Mouse (Mus musculus) erythroblast, adult 5-6 weeks (primary cell): ENCODE measurements around the gene Pparg. TPM values are rescaled to one million over a fixed set of nuclear protein-coding genes. Genes with fewer than 3 reads are reported as not detected.

ENCODE experiments used
- ATAC-seq: replicated peaks from 2 replicates; pipeline ENCODE4 v1.8.0; 2016; ENCODE audit warnings: moderate number of reproducible peaks, mild to moderate bottlenecking, moderate TSS enrichment, inconsistent platforms; ENCODE audit not compliant: poor library complexity, low FRiP score, severe bottlenecking
- total RNA-seq, 2 experiments: library from RNA; stranded (forward) in 1 of 2; stranded (reverse) in 1 of 2; fragments of 150-400 nt in 1 of 2; fragments of 200-764, 138-1000 nt in 1 of 2; gene quantifications; 2 replicates each; pipeline versions ENCODE4 v1.2.3 to v1.2.4; 2015 to 2017; ENCODE audit warnings: low replicate concordance in 2 of 2

Pparg gene
- total RNA-seq, 2 experiments from 2014 or later, result 2.9 to 3.5 TPM

- ATAC-seq, result peak; percentile 67; the same call in 1 of the 2 replicates
Measured at GRCm38 (mm10) chr6:115538645-115539429, 178.1 kb downstream of the Pparg start.

Other genes with a start within 250 kb of the Pparg start
- gene Syn2, start 226.0 kb upstream of the Pparg start, total RNA-seq (2015; ENCODE audit: low replicate concordance), result not detected in 2 replicates
- gene Syn2, start 226.0 kb upstream of the Pparg start, total RNA-seq (2017; ENCODE audit: low replicate concordance), result not detected in 2 replicates
- not detected in 2 replicates for gene Gm17482, start 133.6 kb upstream of the Pparg start, total RNA-seq (2015; ENCODE audit: low replicate concordance)
- not detected in 2 replicates for gene Gm17482, start 133.6 kb upstream of the Pparg start, total RNA-seq (2017; ENCODE audit: low replicate concordance)
- gene Timp4, start 108.7 kb upstream of the Pparg start, total RNA-seq (2015; ENCODE audit: low replicate concordance), result 0.38 TPM in 1 of 2 replicates, not detected in the other
- gene Timp4, start 108.7 kb upstream of the Pparg start, total RNA-seq (2017; ENCODE audit: low replicate concordance), result not detected in 2 replicates
- 1.0 and 2.9 TPM in 2 replicates for gene Tsen2, start 183.7 kb downstream of the Pparg start, total RNA-seq (2015; ENCODE audit: low replicate concordance)
- 1.3 and 4.0 TPM in 2 replicates for gene Tsen2, start 183.7 kb downstream of the Pparg start, total RNA-seq (2017; ENCODE audit: low replicate concordance)
- gene Mkrn2os, start 231.6 kb downstream of the Pparg start, total RNA-seq (2015; ENCODE audit: low replicate concordance), result not detected in 2 replicates
- not detected in 2 replicates for gene Mkrn2os, start 231.6 kb downstream of the Pparg start, total RNA-seq (2017; ENCODE audit: low replicate concordance)
- gene Mkrn2, start 241.0 kb downstream of the Pparg start, total RNA-seq (2015; ENCODE audit: low replicate concordance), result 0.58 and 0.84 TPM in 2 replicates
- 0.84 and 6.6 TPM in 2 replicates for gene Mkrn2, start 241.0 kb downstream of the Pparg start, total RNA-seq (2017; ENCODE audit: low replicate concordance)